Mouse (Mus musculus): ENCODE measurements around the gene Gm4952. TPM values are rescaled to one million over a fixed set of nuclear protein-coding genes. Genes with fewer than 3 reads are reported as not detected.

The Gm4952 gene
- total RNA-seq (2021), result under 1 TPM in 1 of 2 experiments, not detected in 1; 0.29 TPM
- long read RNA-seq, experiment 1, result 0 reads
- long read RNA-seq, experiment 2, result 0 reads

GRCm38 (mm10) chr19:12599674-12600073 is at the start of gene Gm4952:
Gm4952 (plus strand) TSS chr19:12599974.
- no peak for DNase-seq (ENCODE audit: extremely low spot score in 1 of 2, low spot score in 2 of 2)
- intact Hi-C loops (cut with DNase I), result loop anchor here (5.0 kb wide), 1 partner anchor 223 kb away; no protein-coding TSS in a partner anchor
- TF ChIP-seq CTCF (IDR thresholded peaks at IDR 0.05), result no peak
- Histone ChIP-seq H3K4me3 (no peak within 1 kb of the TSS), H3K27ac (no peak within 1 kb of the TSS)

DNA sequence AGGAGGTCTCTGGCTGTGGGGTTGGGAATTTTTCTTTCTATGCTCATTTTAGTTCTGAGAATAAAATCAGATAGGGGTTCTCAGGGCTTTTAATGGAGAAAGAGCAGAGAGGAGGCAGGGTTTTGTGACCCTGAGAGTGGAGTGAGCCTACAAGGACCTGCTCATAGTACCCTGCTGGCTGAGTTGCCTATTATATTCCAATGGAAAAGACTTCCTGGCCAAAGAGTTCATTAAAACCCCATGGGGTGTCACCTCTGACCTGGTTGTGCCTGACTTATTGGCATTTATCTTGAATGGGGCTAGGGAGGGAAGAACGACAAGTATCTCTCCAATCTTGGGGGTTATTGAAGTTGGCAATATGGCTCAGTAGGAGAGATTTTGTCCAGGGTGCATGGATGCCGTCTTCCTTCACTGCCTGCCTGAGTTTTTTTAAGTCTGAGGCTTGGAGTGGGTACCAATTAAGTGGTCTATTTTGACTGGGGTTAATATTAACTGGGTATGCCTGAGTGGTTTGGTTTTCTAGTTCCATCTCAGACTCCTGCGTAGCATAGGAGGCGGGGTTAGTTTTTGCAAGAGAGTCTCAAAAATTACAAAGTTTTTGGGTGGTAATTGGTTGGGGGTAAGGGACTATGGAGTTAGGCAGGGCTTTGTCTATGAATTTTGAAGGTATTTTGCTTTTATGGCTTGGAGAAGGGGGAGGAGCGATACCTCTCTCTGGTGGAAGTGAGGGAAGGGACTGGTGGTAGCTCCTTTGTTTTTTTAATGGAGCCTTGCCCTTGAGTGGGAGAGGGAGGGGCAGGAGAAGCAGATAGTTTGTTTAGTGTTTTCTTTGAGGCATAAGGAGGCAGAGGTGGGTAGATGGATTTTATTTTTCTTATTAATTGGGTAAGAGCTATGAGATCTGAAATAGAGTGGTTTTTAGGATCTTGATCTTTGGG is 49.5 kb upstream of the Gm4952 start:
- DNase-seq (ENCODE audit: extremely low spot score in 1 of 2, low spot score in 2 of 2), result no peak
- TF ChIP-seq CTCF (IDR thresholded peaks at IDR 0.05), result no peak
- Histone ChIP-seq H3K4me3 (no peak overlapping the region), H3K27ac (no peak overlapping the region)
- intact Hi-C loops (cut with DNase I), result no loop called here

DNA sequence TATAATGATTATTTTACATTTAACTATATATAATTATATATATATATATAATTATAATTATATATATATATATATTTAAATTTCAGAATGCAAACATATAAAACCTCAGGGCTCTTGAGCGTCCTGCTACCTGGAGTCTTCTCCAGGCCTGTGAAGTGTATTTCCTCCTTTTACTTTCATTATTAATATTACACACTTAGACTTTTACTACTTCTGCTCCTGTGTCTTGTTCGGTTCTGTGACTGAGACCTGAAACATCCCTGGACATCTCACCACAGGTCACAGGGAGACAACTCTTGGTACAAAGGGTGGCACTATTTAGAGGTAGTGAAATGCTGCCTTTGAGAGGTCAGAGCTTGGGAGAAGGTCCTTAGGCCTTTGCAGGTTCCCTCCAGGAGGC is 43.5 kb upstream of the Gm4952 start:
- no peak for TF ChIP-seq CTCF (IDR thresholded peaks at IDR 0.05)
- DNase-seq (ENCODE audit: extremely low spot score in 1 of 2, low spot score in 2 of 2), result no peak
- no peak overlapping the region for H3K4me3 ChIP-seq
- H3K27ac ChIP-seq, result no peak overlapping the region
- intact Hi-C loops (cut with DNase I), result no loop called here

DNA sequence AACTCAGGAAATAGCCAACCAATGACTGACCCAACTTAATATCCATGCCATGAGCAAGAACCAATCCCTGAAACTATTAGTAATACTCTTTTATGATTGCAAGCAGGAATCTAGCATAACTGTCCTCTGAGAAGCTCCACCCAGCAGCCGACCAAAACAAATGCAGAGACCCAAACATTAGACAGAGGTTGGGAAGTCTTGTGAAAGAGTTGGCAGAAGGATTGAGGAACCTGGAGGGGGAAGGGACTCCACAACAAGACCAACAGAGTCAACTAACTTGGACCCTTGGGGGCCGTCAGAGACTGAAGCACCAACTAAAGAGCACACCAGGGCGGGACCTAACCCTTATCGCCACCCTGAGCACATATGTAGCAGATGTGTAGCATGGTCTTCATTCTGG is 41.6 kb upstream of the Gm4952 start:
- no peak for TF ChIP-seq CTCF (IDR thresholded peaks at IDR 0.05)
- Histone ChIP-seq H3K27ac (no peak overlapping the region), H3K4me3 (no peak overlapping the region)
- DNase-seq (ENCODE audit: extremely low spot score in 1 of 2, low spot score in 2 of 2), result no peak
- intact Hi-C loops (cut with DNase I), result no loop called here

DNA sequence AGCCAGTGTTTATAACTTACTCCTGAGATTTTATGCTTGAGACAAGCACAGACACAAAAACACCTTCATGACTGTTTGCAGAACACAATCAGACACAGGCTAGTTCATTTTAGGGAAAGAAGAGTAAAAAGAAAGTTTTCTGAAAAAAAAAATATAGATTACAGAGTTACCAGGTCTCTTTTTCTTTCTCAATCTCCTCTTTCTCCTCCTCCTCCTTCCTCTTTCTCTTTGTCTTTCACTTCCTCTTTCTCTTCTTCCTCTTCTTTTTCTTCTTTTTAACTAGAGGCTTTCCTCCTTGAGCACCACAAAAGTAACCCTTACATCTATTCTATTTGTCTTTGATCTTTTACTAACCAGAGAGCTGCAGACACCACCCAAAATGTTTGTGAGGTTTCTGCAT is 35.6 kb upstream of the Gm4952 start:
- H3K4me3 ChIP-seq, result no peak overlapping the region
- DNase-seq (ENCODE audit: extremely low spot score in 1 of 2, low spot score in 2 of 2), result no peak
- intact Hi-C loops (cut with DNase I), result no loop called here
- TF ChIP-seq CTCF (IDR thresholded peaks at IDR 0.05), result no peak
- H3K27ac ChIP-seq, result no peak overlapping the region

GRCm38 (mm10) chr19:12567011-12567410 is 32.8 kb upstream of the Gm4952 start:
- intact Hi-C loops (cut with DNase I), result no loop called here
- Histone ChIP-seq H3K27ac (no peak overlapping the region), H3K4me3 (no peak overlapping the region)
- no peak for DNase-seq (ENCODE audit: extremely low spot score in 1 of 2, low spot score in 2 of 2)
- no peak for TF ChIP-seq CTCF (IDR thresholded peaks at IDR 0.05)

- intact Hi-C loops (cut with DNase I), result no loop called here
- DNase-seq (ENCODE audit: extremely low spot score in 1 of 2, low spot score in 2 of 2), result no peak
- TF ChIP-seq CTCF (IDR thresholded peaks at IDR 0.05), result no peak
- no peak overlapping the region for H3K27ac ChIP-seq
- no peak overlapping the region for H3K4me3 ChIP-seq
These were observed 28.9 kb upstream of the Gm4952 start for GRCm38 (mm10) chr19:12570866-12571265.

DNA sequence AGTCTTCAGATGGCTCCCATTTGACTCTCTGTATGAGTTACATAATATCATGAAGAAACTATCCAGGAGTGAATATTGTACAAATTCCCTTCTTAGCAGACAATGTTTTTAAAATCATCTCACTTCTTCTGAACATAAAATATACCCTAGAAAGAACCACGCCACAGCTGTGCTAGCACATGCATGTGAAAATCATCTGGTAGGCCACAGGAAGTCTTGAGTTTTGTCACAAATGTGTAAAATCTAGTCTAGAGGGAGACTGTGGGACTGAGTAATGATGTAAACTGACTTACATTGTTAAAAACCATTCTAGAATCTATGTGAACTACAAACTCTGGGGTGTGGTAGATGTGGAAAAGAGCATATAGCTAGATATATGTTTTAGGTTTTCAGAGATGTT is 28.1 kb upstream of the Gm4952 start:
- no peak overlapping the region for H3K27ac ChIP-seq
- no peak for TF ChIP-seq CTCF (IDR thresholded peaks at IDR 0.05)
- no peak for DNase-seq (ENCODE audit: extremely low spot score in 1 of 2, low spot score in 2 of 2)
- no peak overlapping the region for H3K4me3 ChIP-seq
- intact Hi-C loops (cut with DNase I), result no loop called here

GRCm38 (mm10) chr19:12572614-12573265 is 27.0 kb upstream of the Gm4952 start:
- H3K4me3 ChIP-seq, result peak overlapping the region; percentile 39
- H3K27ac ChIP-seq, result no peak overlapping the region
- TF ChIP-seq CTCF (IDR thresholded peaks at IDR 0.05), result no peak
- intact Hi-C loops (cut with DNase I), result no loop called here
- no peak for DNase-seq (ENCODE audit: extremely low spot score in 1 of 2, low spot score in 2 of 2)

DNA sequence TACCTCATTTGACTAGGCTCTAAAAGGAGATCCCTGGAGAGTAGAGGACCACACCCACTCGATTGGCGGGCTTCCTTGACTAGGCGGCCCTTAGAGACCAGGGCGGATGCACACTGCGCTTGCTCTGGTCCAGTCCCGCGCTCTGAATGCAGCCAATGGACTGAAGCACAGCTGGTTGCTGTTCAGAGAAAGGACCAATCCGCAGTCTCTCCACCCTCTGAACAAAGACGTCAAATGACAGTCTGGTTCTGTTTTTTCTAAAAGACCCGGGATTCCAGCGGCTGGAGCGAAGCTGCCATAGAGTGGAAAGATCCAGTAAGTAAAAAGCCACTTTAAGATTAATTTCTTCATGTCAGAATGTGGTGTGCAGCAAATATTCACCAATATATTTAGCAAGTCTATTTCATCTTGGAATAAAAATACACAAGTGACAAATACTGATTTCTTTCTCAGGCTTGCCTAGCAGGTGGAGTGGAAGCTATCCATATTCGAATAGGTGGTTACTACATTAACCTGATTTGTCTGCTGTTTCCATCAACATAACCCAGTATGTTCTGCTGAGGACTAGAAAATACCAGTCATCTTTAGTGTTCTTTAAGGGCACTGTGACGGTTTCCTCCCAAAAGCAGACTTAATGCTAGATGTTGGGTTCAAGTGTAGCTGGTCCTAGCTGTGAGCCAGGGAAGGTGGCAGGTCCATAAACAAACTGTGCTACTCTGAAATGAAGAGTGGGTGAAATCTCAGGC is 26.3 kb upstream of the Gm4952 start:
- Histone ChIP-seq H3K27ac (no peak overlapping the region), H3K4me3 (peak overlapping the region; percentile 39)
- TF ChIP-seq CTCF (IDR thresholded peaks at IDR 0.05), result no peak
- peak; percentile 59 for DNase-seq (ENCODE audit: extremely low spot score in 1 of 2, low spot score in 2 of 2)
- intact Hi-C loops (cut with DNase I), result no loop called here

- Histone ChIP-seq H3K4me3 (peak overlapping the region; percentile 39), H3K27ac (no peak overlapping the region)
- TF ChIP-seq CTCF (IDR thresholded peaks at IDR 0.05), result no peak
- intact Hi-C loops (cut with DNase I), result no loop called here
- no peak for DNase-seq (ENCODE audit: extremely low spot score in 1 of 2, low spot score in 2 of 2)
These were observed 25.8 kb upstream of the Gm4952 start for GRCm38 (mm10) chr19:12574012-12574407.

DNA sequence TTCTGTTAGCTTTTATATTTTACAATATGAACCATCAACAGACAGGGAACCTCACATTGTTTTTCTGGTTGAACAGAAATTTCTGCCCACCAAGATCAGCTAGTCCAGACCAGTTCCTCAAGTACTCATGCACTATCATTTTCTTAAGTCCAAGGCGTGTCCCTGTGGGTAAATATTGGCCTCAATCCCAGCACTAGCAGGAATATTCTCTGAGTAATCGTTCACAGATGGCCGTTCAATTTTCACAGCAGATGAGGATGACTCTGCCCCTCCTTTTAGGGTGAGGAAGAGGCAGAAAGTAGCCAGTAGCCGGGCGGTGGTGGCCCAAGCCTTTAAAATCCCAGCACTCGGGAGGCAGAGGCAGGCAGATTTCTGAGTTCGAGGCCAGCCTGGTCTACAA is 24.7 kb upstream of the Gm4952 start:
- Histone ChIP-seq H3K27ac (no peak overlapping the region), H3K4me3 (no peak overlapping the region)
- DNase-seq (ENCODE audit: extremely low spot score in 1 of 2, low spot score in 2 of 2), result no peak
- intact Hi-C loops (cut with DNase I), result no loop called here
- no peak for TF ChIP-seq CTCF (IDR thresholded peaks at IDR 0.05)

All from left cerebral cortex, adult 2 months (tissue).